Mouse (Mus musculus) lung, postnatal 14 days (tissue): Measurements from ENCODE around the gene Vapa.
"Not testable (repeated sequence)": the region's sequence is repeated elsewhere in the genome, so short reads cannot be mapped to it uniquely, and the experiment has no call there.

Experiments
- DNase-seq: peaks from one replicate; pipeline ENCODE4 v3.0.0; 2021

The Vapa gene

GRCm38 (mm10) chr17:65561361-65562015, 51.9 kb downstream of the Vapa start:
- no peak for DNase-seq

GRCm38 (mm10) chr17:65559273-65559672, 54.1 kb downstream of the Vapa start:
- no peak for DNase-seq

- DNase-seq: no peak
Measured at GRCm38 (mm10) chr17:65558788-65559187, 54.6 kb downstream of the Vapa start.

GRCm38 (mm10) chr17:65558217-65558616, 55.1 kb downstream of the Vapa start:
- peak; percentile 78 for DNase-seq

GRCm38 (mm10) chr17:65557212-65557611, 56.1 kb downstream of the Vapa start:
- no peak for DNase-seq

GRCm38 (mm10) chr17:65556798-65557197, 56.6 kb downstream of the Vapa start:
- no peak for DNase-seq

GRCm38 (mm10) chr17:65552426-65552997, 60.8 kb downstream of the Vapa start:
- no peak for DNase-seq

GRCm38 (mm10) chr17:65550357-65550756, 63.0 kb downstream of the Vapa start:
- no peak for DNase-seq

GRCm38 (mm10) chr17:65548698-65549365, 64.5 kb downstream of the Vapa start:
- no peak for DNase-seq

GRCm38 (mm10) chr17:65546221-65546620, 67.1 kb downstream of the Vapa start:
- not testable (repeated sequence) for DNase-seq

- DNase-seq: peak; percentile 31
Measured at GRCm38 (mm10) chr17:65540441-65541272, 72.7 kb downstream of the Vapa start, which contains the start of gene Tmem232. TSS of gene Tmem232 (minus strand) at chr17:65540782.

- DNase-seq: peak; percentile 57
Measured at GRCm38 (mm10) chr17:65536156-65536555, 77.2 kb downstream of the Vapa start.

- DNase-seq: not testable (repeated sequence)
Measured at GRCm38 (mm10) chr17:65532381-65532780, 81.0 kb downstream of the Vapa start.
